Mouse (Mus musculus): ENCODE results near the gene Rab35.

Rab35 gene

DNA sequence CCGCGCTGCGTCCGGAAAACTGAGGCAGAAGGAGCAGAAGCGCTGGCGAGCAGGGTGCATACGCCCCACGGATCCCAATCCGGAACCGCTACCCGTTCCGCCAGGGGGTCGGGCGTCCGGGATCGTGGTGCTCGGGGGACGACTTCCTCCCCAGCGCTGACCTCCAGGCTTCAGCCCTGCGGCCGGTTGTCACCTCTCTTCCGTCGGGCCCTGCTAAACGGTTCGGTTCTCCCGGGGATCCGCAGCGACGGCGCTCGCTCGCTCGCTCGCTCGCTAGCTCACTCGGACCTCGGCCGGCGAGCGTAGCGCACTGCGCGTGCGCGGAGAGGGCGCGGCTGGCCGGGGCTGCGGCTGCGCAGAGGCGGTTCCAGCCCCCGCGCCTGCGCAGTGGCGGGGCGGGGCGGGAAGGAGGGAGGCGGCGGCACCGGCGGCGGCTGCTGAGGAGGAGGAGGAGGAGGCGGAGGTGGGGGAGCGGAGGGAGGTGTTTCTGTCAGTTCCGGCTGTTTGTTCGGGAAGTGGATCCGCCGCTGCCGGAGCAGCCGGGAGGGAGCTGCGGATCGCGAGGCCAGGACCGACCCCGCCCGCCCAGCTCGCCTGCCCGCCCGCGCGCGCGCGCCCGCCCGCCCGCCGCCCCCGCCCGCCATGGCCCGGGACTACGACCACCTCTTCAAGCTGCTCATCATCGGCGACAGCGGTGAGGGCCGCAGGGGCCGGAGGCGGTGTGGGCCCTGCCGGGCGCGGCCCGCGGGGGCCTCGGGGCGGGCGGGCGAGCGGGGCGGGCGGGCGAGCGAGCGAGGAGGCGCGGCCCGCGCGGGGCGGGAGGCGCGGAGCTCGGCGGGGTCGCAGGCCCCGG, at the start of gene Rab35:
TSS of gene Rab35 (plus strand) at position 404 of the 853 bp plus-strand sequence.
- peak; percentile 84 for DNase-seq (ENCODE audit: low read depth, low spot score)

DNA sequence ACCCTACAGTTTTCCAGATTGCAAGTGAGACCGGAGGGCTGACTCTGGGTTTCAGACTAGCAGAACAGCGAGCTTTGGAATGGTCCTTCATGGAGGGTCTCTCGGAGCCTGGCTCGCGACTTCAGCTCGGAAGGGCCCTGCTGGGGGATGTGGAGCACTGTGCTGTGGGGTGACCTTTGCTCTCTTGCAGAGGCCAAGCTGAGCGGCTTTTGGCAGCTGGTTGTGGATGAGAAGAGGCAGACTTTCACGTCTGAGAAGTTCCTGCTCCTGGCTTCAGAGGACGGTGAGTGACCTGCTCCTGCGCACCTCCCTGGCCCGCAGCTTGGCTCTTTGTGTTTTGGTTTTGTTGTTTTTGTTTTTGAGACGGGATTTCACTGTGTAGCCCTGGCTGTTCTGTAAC, 46.1 kb upstream of the Rab35 start:
- DNase-seq (ENCODE audit: low read depth, low spot score) = no peak

DNA sequence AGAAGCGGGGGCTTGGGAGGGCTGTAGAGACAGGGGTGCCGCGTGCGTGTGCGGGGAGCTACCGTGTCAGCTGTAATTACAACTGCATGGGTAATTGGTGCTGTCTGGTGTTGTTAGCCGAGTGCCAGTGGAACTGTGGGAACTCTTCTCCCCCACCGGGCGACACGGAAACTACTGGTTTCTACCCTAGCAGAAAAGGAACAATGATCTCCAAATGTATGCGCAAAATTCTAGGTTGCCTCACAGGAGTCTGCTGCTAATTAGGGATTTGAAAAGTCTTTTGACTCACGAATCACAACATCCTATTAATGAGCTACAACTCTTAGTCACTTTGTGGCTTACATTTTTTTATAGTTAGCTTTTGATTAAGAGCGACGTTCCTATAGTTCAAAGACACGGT, 45.5 kb upstream of the Rab35 start:
- DNase-seq (ENCODE audit: low read depth, low spot score) = no peak

DNA sequence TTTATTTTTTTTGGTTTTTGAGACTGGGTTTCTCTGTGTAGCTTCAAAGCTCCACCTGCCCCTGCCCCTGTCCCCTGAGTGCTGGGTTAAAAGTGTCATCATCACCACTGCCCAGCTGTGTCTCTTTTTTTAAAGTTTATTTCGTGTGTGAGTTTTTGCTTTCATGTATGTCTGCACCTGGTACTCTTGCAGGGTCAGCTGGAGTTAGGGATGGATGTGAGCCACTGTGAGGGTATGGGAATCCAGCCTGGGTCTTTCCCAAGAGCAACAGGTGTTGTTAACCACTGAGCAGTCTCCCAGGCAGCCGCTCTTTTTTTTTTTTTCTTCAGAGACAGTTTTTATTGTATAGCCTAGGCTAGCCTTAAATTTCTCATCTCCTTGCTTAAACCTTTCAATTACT, 44.9 kb upstream of the Rab35 start:
- DNase-seq (ENCODE audit: low read depth, low spot score) = no peak

DNA sequence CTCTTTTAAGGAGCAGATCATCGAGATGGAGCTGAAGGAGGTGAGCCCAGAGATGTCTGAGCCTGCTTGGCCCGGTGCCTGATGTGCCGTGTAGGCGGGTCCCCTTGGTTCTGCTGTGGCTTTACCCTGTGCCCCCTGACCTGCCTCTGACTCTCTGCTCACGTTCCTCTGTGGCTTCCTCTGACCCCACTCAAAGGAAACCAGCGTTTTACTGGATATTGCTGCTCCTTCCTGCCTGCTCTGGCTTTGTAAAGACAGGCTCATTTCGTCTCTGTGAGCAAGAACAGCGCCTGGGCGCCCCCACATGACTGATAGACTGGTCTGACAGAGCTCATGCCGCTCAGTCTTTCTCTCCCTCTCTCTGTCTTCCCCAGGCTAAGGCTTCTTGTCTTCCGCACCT, 40.7 kb upstream of the Rab35 start:
- no peak for DNase-seq (ENCODE audit: low read depth, low spot score)

DNA sequence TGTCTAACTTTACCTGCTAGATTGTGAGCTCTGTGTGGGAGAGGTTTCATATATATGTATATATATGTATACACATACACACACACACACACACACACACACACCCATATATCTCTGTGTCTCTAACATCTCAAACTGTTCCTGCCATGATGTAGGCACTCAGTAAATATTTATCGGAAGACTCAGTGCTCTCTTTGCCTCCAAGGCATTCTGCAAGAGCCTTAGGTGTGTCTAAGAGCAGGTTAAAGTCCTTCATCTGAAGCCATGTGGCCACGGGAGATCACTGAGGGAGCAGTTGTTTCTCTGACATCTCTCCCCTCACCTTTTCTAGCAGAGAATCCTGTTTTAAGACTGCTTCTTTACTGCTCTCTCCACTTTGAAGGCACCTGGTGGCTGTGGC, 40.2 kb upstream of the Rab35 start:
- no peak for DNase-seq (ENCODE audit: low read depth, low spot score)

DNA sequence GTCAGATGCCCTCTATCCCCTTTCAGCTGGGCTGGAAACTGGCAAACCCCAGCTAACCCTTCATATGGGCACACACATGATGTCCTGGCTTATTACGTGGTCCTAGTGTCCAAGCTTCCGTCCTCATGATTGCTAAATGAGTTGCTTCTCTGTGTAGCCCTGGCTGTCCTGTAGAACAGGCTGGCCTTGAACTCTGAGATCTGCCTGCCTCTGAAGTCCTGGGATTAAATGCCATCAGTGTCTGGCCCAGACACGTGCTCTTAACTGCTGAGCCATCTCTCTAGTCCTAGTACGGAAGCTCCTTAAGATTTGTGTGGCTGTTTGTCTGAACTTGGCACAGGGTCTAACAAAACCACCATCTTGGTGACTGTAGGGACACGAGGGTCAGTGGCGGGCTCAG, 28.1 kb upstream of the Rab35 start:
- no peak for DNase-seq (ENCODE audit: low read depth, low spot score)

DNA sequence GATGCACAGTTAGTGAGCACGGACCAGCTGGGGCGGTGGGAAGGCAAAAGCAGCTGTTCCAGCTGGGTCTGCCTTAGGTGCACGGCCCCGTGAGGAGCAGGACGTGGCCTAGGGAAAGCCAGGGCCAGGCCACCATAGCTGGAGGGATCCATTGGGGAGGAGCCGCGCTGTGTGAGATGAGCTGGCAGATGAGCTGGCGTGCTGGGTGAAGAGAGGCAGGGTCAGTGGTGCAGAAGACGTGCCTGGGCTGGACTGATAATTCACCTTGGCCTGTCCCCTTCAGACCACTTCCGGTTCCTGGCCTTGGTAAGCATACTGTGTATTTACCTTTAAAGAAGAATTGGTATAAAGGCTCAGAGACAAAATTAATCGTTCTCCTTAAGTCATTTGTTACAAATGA, 20.1 kb upstream of the Rab35 start:
- DNase-seq (ENCODE audit: low read depth, low spot score) = no peak

DNA sequence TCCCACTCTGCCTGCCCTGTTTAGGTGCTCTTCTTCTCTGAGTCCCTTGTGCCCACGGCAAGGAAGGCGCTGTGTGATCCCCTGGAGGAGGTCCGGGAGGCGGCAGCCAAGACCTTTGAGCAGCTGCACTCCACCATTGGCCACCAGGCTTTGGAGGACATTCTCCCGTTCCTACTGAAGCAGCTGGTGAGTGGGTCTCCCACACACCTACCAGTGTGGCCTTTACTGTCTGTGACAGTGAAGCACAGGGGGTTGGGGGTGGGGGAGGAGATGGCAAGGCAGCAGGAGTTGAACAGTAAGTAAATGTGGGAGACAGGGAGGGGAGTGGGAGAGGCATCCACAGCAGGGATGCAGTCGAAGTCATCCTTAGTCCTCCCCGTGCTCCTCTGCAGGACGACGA, 18.4 kb upstream of the Rab35 start:
- no peak for DNase-seq (ENCODE audit: low read depth, low spot score)

DNA sequence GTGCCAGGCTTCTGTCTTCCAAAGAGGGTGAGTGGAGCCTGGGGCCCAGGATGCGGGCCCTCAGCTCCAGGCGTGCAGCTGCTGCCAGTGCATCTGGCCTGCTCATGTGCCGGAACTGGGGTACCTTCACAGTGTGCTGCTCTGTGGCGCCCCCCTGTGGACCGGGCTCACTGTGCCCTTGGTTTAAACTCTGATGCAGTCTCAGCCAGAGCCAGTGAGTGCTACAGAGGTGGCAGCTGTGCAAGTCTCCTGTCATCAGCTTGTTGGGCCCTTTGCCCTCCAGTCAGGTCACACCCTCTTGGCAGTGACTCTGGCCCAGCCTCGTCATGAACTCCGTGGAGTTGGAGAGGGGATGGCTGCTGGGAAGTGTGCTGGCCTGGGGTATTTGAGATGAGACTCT, 16.8 kb upstream of the Rab35 start:
- DNase-seq (ENCODE audit: low read depth, low spot score) = no peak

DNA sequence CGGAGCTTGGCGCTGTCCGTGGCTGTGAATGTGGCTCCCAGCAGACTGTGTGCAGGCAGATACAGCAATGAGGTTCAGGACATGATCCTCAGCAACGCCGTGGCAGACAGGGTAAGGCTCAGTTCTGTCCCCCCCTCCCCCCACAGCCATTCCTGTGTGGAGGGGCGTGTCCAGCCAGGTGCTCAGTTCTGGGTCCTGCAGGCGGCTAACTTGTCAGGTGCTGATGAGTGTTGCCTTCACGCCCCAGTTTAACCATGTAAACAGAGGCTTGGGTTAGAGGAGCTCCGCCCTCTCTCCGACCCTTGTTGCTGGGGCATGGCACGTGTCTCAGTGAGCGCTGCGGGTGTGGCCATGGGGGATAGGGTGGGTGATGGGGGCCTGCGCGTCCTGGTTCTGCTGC, 12.0 kb upstream of the Rab35 start:
- no peak for DNase-seq (ENCODE audit: low read depth, low spot score)

DNA sequence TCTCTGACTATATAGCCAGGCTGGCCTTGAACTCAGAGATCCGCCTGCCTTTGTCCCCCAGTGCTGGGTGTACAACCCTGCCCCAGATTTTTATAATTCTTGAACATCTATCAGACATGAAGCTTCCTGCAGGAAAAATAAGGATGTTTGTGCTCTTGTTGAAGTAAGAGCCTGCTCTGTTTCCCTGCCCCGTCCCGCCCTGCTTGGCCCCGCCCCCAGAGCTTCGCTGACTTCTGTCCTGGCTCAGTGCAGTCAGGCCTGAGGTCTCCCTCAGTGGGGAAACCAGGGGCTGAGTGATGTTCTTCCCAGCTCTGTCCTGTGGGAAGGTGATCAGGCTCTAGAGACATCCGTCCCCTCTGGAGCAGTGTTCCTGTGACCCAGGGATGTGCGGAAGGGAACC, 9.0 kb upstream of the Rab35 start:
- DNase-seq (ENCODE audit: low read depth, low spot score) = no peak

DNA sequence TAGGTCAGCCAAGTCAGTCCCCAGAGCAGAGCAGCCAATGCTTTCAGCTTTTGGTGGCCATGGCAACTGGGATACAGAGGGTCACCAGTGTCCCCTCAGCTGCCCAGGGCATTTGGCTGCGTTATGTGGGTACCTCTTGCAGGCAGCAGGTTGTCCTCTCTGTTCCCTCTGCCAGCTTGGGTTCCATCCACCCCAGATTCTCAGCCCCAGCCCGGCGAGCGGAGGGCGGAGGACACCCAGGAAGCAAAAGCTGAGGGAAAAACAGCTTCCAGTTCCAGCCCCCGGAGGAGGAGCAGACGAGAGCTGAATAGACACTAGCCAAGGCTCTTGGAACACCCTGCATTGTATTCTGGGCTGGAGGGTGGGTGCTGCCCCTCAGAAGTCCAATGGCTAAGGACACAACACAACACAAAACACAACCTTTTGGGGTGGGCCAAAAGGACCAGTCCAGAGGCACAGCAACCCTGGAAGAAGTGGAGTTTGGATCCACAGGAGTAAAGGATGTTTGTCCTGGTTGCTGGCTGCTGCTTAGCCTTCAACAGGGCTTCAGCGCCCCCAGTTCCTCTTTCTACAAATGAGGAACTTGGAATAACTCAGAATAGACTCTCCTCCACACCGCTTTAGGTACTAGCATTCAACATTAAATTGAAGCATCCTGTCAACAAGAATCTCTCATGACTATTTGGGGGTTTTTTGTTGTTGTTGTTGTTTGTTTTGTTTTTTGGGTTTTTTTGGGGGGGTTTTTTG, 7.8 kb upstream of the Rab35 start:
- DNase-seq (ENCODE audit: low read depth, low spot score) = no peak

DNA sequence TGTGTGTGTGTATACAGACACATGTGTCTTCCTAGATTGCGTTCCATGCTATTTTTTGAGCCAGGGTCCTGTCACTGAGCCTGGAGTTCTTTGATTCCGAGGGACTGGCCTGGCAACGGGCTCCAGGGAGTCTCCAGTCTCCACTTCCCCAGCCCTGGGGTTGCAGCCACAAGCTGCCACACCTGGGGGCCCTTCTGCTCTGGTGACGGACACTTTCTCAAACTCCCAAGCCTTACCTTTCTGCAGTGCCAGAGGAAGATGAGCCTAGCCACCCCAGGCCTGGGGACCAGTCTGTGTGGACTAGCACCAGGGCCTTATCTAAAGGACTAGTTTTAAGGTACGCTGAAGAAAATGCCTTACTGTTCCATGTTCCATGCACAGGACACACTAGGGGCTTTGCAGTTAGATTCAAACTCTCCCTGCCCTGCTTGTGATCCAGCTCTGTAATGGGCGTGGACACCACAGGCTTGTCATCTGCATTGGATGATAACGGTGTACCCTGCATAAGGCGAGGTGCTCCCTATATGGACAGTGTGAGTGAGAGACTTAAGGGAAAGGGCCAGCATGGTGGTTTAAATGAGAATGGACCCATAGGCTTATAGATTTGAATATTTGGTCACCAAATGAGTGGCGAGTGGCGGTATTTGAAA, 5.3 kb upstream of the Rab35 start:
- no peak for DNase-seq (ENCODE audit: low read depth, low spot score)

DNA sequence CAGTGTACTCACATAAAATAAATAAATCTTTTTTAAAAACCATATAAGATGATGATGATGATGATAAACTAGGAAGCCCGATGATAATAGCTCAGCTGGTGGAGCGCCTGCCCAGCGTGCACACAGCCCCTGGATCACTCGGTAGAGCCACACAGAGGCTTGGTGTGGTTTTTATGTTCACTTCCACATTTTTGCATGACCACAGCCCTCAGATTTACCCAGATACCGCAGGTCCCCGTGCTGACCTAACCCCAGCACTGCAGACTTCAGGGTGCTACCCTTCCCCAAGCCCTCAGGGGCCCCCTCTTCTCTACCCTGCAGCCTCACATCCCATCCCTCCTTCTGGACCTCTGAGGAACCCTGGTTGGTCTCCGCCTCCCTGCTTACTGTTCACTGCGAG, 3.6 kb upstream of the Rab35 start:
- DNase-seq (ENCODE audit: low read depth, low spot score) = no peak

DNA sequence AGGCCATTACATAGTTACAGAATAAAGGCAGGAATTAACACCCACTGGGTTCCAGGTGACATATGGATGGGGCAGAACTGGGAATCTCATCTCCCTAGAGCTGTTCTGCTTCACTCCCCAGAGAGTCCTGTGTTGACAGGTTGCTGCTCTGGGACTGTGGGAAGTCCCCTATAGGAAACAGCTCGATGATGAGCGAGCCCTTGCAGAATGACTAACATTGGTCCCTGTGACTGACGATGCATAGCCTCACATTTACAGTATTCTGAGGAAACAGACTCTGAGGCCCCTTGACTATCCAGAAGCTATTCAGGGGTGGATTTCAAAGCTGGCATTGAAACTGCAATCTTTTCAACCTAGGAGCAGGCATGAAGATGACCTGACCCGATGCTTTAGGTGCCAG, 2.0 kb upstream of the Rab35 start:
- DNase-seq (ENCODE audit: low read depth, low spot score) = no peak

DNA sequence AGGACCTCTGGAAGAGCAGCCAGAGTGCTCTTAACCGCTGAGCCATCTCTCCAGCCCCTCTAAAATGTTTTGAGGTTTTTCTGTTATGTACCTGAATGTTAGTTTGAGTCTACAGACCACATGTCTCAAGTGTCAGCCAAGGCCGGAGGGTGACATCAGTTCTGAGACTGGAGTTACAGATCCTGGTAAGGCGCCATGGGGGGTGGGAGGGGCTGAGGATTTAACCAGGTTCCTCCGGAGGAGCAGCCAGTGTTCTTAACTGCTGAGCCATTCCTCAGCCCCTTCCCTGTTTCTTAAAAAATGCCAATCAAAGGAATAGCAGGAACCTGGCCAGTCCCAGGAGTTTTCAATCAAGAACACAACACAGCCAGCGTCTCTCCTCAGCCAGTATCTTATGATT, 1.4 kb upstream of the Rab35 start:
- DNase-seq (ENCODE audit: low read depth, low spot score) = no peak

DNA sequence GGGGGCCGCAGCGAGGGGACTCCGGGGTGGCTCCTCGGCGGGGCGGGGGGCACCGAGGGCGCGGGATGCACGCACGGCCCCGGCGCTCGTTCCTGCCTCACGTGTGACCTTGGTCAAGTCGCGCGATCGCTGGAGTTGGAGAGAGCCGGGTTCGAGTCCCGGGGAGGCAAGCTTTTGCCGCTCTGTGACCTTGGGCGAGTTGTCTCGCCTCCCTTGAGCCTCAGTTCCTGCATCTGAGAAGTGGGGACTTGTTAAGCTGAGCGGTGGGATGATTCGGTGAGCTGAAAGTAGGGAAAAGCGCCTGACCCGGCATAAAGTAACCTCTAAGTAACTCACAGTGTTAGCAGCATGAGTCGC, 628 bp downstream of the Rab35 start:
- no peak for DNase-seq (ENCODE audit: low read depth, low spot score)

DNA sequence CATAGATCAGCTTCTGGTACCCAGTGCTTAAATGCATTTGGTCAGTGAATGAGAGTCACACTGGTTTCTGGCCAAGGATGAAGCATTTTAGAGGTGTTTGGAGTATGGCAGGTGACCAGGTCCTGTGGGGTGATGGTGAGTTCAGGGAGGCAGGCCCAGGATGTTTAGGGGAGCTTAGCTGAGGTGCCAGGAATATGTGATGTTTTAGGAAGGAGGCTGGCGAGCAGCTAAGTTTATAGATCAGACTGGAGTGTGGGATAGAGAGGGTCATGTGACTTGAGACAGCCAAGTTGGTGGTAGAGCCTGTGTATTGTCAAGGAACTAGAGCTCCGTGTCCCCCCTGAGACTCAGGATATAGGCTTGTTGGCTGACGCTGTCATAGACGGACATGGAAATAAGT, 1.4 kb downstream of the Rab35 start:
- DNase-seq (ENCODE audit: low read depth, low spot score) = no peak

DNA sequence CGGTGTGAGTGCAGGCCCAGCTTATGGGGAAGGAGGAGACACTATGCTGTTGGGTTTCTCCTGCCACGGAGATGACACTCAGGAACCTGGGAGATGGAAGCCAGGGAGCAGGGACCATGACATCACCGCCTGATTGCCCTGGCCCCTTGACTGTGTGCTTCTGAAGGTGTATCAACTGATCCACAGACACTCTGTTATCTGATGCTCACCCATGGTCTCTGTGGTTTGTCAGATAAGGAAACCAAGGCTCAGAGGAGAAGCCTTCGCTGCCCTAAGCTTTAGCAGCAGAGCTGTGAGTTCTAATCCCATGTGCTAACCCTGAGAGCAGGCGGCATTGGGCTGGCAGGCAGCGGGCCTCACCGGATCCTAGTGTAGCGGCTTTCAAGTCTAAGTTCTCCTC, 2.3 kb downstream of the Rab35 start:
- no peak for DNase-seq (ENCODE audit: low read depth, low spot score)

DNA sequence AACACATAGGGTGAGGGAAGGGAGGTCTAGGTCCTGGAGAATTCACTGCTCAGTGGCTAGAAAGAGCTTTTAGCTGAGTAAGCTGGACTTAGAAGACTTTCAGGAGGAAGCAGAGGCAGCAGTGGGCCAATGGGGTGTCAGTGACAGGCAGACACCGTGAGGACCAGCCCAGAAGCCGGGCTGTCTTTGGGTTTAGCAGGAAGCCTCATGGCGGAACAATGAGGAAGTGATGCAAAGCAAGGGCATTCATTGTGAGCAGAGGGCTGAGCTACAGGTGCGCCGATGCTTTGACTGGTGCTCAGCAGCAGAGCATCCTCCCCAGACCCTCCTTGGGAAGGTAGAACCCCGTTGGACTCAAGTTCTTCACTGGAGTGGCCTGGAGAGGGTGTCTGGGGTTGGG, 3.8 kb downstream of the Rab35 start:
- no peak for DNase-seq (ENCODE audit: low read depth, low spot score)

DNA sequence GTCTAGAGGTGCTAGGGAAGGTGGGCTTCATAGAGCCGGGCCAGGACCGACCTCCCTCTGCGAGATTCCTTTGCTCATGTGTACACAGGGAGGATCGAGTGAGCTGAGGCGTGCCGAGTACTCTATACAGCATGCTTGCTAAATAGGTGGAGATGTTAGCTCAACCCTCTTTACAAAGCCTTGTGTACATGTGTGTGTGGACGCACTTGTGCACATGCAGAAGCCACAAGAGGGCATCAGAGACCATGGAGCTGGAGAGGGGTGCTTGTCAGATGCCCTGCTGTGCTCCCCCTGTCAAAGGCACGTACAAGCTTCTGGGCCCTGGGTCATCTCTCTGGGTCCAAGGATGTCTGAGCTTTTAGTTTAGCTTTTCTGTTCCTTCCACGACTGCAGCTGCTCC, 12.5 kb downstream of the Rab35 start:
- DNase-seq (ENCODE audit: low read depth, low spot score) = peak; percentile 28

DNA sequence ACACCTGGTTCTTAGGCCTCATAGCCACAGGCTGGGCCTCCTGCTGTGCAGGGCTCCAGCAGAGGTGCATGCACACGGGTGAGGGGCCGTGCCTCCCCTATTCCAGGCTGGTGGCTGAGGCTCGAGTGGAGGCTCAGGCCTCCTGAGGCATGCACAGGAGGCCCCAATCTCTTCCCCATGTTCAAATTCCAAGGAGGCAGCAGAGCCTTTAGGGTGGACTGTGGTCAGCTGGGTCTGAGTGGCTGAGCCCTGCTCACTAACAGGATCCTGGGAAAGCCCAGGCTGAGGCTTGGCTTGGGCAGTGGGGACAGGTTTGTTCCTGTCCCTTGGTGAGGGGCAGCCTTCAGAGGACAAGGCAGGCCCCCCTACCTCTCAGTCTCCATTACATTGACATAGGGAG, 17.2 kb downstream of the Rab35 start:
- DNase-seq (ENCODE audit: low read depth, low spot score) = no peak

Data from retina, adult 2 months (tissue).